Mouse (Mus musculus): ENCODE data around the gene Pbx3.

- TF ChIP-seq CTCF (IDR thresholded peaks at IDR 0.05; ENCODE audit: extremely low read depth, insufficient read length, insufficient replicate concordance, low read depth, low read length) (no peak), POLR2A (IDR thresholded peaks at IDR 0.05; ENCODE audit: low read depth, low read length) (no peak)
Measured at GRCm38 (mm10) chr2:34135316-34135715, 237.6 kb downstream of the Pbx3 start.

Measured in small intestine, adult 2 months (tissue).